Mouse (Mus musculus) adrenal gland, postnatal 4 days (tissue): ENCODE data around the gene Ttll8. TPM values are rescaled to one million over a fixed set of nuclear protein-coding genes. Genes with fewer than 3 reads are reported as not detected.
A peak's percentile ranks its signal among the peaks of the same experiment; 100 is the strongest.

Source experiments
- DNase-seq, 2 experiments: peaks; one replicate each; pipeline ENCODE4 v3.0.0; 2021 to 2022; ENCODE audit warnings: low spot score in 2 of 2, mixed read lengths in 2 of 2
- total RNA-seq, 2 experiments: library from RNA; stranded (reverse); gene quantifications; 2 replicates each; pipeline ENCODE4 v1.2.3; 2021

The Ttll8 gene
- total RNA-seq, 2 experiments from 2014 or later, result 0.28 TPM; not detected in 1

DNA sequence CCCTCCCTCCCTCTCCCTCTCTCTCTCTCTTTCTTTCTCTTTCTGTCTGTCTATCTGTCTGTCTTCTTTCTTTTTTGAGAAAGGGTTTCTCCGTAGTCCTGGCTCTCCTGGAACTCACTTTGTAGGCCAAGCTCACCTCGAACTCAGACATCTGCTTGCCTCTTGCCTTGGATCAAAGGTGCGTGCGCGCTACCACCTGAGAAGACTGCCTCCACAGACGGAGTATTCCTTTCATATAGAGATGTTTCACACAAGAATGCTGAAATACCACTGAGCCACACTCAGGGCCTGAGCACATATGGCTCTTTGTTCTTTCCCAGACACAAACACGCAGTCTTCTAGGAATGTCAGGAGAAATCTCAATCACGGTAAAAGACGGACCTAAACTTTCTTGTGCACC lies 70.9 kb downstream of the Ttll8 start:
- DNase-seq, result no peak

- DNase-seq, result no peak
Measured at GRCm38 (mm10) chr15:88882851-88883250, 71.4 kb downstream of the Ttll8 start.

DNA sequence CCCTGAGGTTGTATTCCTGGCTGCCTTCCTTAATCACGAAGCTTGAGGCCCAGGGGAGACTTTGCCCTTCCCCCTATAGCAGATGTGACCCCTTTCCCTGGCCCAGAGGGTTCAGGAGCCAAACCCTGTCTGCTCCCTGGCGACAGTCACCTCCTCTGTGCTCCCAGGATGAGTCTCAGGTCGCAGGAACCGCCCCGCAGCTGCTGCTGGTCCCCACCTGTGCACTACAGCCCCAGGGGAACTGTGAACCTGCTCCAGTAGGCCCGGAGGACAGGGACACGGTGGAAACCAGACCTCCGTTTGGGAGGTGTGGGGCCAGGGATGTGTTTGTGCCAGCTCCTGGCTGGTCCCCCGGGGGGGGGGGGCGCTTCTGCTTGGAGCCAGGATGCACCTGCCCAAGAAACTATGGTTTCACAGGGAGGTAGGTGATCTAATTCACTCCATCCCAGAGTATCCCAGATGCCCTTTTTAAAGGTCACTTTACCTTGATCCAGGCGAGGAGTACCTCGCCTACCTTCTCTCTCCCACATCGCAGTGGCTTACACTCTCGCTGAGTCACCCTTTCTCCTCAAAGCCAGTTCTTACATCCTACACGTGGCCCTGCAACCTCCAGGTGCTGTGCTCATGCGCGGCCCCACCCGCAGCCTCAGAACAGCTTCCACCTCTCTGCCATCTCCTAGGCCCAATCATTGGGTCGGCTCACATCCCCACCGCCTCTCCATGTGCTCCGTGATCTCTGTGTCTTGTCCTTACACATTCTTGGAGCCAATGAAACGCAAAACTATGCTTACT lies 72.8 kb downstream of the Ttll8 start:
- DNase-seq, result no peak

DNA sequence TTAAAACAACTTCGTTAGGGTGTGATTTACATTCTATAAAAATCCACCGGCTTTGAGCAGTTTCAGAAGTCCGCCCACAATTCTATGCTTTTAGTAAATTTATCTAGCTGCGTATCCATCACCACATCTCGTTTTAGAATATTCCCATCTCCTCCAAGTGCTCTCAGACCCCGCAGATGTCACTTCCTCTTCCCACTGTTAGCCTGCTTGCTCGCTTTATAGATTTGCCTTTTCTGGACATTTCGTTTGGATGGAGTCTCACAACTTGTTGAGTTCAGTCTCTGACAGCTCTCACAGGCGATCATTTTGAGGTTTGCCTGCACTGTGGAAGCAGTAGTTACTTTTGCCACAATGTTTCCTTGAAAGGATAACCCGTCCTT lies 77.2 kb downstream of the Ttll8 start:
- no peak for DNase-seq

DNA sequence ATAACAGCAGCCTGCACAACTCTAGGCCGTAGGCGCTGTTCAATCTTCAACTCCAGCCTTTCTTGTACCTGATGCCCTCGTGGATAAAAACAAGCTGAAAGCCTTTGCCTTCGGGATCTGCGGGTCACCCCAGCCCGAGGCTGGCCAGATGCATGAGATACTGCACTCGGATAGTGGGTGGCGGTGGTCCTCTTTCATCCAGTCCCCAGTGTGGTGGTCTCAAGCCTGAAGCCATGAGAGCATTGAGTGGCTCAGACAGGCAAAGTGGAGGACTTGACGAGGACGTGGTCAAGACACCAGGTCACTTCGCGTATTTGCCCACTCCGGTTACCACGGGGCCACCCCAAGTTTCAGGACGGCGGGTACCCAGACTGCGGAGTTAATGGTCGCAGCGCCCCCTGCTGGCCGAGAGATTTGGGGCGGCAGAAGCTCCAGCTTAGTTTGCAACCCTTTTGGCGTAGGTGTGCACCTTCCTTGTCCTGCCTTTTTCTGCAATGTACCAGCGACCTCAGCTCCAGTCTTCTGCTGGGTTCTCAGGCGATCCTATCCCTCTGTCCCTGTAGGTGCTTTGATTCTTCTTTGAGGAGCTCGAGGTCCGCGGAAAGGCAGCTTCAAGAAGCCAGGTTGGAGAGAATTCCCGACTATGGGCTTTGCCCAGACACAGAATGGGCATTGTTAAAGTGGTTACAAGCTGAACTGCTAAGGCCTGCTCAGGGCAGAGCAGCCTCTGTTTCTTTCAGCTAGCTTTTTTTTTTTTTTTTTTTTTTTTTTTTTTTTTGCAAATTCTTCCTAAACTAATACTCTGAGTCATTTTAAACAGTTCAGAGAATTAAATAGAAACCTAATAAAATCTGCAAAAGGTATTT lies 77.8 kb downstream of the Ttll8 start:
- DNase-seq, result peak; percentile 67 to 76

DNA sequence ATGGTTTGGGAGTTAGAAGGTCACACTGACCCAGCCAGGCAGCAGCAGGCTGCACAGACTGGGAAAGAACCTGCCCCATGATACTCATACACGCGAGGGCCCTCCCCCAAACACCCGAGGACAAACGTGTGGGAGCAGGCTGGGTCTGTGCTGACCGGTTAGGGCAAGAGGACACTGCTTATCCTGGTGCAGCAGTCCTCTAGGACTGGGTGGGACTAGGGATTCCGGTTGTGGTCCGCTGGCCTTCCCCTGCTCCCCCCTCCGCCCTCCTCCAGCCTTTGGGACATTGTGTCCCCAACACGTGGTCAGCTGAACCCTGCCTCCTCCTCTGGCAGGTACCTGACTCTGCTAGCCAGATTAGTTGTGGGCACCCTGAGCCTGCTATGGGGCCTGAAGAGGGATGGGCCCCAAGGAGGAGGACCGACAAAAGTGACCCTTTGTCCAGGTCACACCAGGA lies 78.6 kb downstream of the Ttll8 start:
- DNase-seq, result no peak

- DNase-seq, result no peak
Measured at GRCm38 (mm10) chr15:88874477-88874876, 79.7 kb downstream of the Ttll8 start.

DNA sequence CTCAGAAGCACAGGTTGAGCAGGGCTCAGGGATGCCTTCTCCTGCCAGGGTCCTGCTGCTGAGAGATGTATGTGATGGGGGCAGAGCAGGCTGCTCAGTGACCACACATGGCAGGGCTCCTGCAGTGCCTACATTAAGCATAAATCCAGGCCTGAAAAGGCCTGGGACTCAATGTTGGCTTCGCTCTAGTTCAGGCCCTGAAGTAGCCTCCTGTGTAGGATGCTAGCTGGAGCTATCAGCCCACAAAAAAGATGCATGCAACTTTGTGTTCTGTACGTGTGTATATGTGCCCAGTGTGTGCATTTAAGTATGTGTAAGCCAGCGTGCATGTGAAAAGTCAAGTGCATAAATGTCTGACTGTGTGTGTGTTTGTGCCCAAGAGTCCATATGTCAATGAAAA lies 80.2 kb downstream of the Ttll8 start:
- DNase-seq, result no peak

DNA sequence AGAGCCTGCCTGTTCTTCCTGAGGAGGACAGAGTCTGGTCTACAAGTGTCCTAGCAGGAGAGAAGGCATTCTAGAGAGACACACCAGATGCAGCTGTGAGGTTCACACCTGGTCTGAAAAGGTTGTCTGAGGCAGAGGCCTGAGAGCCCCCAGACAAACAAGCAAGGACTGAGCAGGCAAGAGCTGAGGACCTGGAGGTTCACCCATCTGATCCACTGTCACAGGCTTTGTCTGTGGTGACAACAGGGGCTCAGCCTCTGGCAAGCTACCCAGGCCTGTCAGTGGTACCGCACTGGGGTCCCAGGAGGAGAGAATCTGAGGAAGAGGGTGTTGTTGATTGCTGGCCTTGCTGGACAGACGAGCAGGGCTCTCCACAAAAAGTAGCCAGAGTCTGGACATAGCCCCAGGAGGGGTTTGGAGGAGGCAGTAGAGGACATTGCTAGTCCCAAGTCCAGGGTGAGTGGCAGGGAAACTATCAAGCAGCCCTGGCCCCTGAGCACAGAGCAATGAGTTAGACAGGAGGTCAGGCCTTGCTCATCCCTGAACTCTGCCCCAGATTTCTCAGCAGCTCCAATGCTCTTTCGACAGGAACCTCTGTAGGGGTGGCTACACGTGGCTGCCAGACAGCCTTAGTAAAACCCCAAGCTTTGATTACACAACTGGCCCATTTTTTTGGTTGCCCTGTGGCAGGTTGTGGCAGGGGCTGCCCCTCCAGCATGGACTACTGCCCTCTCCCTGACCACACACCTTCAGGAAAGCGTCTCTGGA lies 83.6 kb downstream of the Ttll8 start:
- no peak for DNase-seq

DNA sequence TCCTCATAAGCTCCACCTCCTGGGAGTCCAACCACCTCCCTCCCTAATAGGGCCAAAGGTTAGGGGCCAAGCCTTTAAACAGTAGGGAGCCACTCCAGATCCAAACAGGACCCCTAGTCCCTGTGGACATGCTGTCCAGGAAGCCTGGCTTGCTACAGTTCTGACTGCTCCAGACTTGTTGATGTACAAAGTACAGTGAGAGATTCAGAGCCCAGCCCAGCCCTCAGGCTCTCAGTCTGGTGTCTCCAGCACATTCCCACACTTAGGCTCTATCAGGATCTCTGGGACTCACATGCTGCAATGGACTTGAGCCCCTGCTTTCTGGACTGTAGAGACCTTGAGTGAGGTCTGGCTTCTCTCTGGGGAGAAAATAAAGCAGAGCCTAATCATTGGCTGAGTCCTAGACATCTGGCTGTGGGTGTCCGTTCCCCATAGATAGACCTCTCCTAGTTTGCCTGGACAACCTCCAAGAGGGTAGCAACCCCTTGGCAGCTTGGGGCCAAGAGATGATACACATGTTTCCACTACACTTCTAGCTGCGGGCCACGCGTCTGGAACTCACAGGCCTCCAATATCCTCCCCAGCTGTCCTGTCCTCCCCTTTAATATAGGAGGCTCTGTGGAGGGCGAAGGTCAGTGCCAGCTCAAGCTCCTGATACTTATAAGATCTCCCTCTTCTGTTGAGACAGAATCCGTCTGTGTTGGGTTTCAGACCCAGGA lies 86.0 kb downstream of the Ttll8 start:
- no peak for DNase-seq

DNA sequence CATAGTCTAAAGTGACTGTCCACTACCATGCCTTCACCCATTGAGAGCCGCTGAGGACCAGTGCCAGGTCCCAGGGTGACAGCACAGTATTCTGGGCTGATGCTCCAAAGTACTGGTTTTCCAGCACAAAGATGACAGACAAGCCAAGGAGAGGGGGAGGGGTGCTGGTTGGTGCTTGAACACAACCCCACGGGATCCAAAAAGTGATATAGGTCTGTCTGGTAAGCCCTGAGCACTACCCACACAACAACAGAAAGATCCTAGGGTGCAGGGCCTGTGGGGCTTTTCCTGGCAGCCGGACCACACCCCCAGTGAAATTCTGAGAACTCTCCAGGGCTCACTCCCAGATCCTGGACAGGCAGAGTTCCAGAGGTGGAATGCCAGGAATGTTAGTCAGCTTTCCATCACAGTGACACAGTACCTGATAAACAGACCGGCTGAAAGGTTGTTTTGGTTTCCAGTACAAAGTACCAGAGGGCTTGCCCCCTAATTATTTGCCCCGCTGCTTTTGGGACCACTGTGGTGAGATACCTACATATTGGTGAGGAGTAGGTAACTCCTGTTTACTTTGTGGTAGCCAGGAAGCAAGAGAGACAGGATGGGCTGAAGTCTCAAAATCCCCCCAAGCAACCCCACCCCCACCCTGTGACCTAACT lies 86.7 kb downstream of the Ttll8 start:
- no peak for DNase-seq

- no peak for DNase-seq
Measured at GRCm38 (mm10) chr15:88866934-88867356, 87.3 kb downstream of the Ttll8 start.

DNA sequence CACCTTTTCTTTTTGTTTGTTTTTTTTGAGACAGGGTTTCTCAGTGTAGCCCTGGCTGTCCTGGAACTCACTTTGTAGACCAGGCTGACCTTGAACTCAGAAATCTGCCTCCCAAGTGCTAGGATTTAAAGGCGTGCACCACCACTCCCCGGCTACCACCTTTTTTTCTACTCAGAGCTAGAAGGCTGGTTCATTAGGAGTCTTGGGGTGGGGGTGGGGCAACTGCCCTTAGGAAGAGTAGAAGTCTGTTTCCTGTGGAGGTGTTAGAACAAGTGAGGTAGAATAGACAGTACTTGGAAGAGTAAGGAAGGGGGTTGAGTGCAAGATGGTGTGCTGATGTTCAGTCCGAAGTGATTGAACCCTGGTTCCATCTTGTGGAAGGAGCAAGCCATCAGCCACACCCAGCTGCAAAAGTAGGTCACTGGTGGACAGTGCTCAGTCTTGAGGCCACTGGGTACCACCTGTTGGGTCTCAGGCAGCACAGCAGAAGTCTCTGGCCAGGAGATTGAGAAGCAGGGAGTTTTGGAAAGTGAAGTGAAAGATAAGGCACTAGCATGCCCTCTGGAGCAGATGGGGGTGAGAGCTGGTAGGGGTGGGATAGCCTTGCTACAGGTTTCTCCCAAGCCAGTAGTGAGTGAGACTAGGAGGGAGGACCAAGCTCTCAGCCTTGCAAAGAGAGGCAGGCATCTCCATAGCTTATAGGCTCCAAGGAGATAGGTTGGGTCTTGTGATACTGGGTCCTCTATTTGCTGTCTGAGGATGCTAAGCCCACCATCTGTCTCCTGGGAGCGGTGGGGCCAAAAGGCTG lies 88.1 kb downstream of the Ttll8 start:
- DNase-seq, result no peak

- DNase-seq, result no peak
Measured at GRCm38 (mm10) chr15:88865061-88865460, 89.2 kb downstream of the Ttll8 start.

DNA sequence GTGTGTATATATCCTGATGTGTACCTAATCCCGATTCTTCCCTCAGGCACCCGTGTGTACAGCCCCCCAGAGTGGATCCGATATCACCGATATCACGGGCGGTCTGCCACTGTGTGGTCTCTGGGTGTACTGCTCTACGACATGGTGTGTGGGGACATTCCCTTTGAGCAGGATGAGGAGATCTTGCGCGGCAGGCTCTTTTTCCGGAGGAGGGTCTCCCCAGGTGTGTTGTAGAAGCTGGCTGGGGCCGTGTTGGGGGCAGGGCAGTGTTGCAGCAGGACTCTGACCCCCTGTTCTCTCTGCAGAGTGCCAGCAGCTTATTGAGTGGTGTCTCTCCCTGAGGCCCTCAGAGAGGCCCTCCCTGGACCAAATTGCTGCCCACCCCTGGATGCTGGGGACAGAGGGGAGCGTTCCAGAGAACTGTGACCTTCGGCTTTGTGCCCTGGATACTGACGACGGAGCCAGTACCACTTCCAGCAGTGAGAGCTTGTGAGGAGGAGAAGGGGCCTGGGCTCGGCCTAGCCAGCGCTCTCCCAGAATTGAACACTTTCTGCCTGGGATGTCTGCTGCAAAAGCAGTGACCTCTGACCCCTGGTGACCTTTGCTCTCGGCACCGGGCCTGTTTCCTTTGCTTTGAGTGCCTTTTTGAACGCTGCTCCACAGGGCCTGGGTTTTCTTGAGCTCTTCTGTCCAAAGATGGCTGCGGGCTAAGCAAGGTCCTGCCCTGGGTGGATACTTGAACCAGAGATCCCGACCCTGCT lies 89.8 kb downstream of the Ttll8 start:
- DNase-seq, result no peak

- DNase-seq, result peak; percentile 62 to 82
Measured at GRCm38 (mm10) chr15:88863695-88864231, 90.5 kb downstream of the Ttll8 start.

DNA sequence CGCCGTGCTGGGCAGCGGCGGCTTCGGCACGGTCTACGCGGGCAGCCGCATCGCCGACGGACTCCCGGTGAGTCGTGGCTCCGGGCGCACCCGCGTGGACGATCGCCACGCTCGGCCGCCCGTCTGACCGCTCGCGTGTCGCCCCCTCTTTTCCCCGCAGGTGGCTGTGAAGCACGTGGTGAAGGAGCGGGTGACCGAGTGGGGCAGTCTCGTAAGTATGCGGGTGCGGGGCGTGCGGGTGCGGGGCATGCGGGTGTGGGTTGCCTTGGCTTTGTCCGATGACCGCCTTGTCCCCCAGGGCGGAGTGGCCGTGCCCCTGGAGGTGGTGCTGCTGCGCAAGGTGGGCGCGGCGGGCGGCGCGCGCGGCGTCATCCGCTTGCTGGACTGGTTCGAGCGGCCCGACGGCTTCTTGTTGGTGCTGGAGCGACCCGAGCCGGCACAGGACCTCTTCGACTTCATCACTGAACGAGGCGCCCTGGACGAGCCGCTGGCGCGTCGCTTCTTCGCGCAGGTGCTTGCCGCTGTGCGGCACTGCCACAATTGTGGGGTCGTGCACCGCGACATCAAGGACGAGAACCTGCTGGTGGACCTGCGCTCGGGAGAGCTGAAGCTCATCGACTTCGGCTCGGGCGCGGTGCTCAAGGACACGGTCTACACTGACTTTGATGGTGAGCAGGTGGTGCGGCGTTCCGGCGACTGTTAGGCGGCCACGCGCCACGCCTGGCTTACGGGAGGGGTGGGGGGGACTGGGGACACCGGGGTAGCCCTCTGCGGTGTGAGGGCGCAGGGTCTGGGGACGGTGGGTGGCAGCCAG lies 91.1 kb downstream of the Ttll8 start:
- DNase-seq, result peak in 1 of 2 experiments; percentile 30
